Mouse (Mus musculus): ENCODE measurements around the gene Vps53.

- TF ChIP-seq CTCF (IDR thresholded peaks at IDR 0.05; ENCODE audit: borderline replicate concordance, insufficient read depth, low read length) (no peak), POLR2A (IDR thresholded peaks at IDR 0.05; ENCODE audit: low read depth, low read length) (no peak)
Measured at GRCm38 (mm10) chr11:76020916-76021315, 158.5 kb downstream of the Vps53 start.
